Mouse (Mus musculus): ENCODE measurements at regions not wholly inside any gene's neighbourhood (a gene's known extent, or its start where the extent isn't known, plus 50 kb on each side); places are given as distances from the start of the nearest gene placed in this dataset.

- H3K4me1 ChIP-seq (ENCODE audit: control insufficient read depth, insufficient read depth, low read length) = no peaks in the 10 kb centered on the region
- no peak overlapping the region for H3K4me3 ChIP-seq (ENCODE audit: low read length)
- H3K9ac ChIP-seq (ENCODE audit: low read length) = no peak overlapping the region
- H3K27me3 ChIP-seq (ENCODE audit: control insufficient read depth, insufficient read depth, low read length) = no peaks in the 10 kb centered on the region
- no peak overlapping the region for H3K27ac ChIP-seq (ENCODE audit: low read length)
- H3K36me3 ChIP-seq (ENCODE audit: control insufficient read depth, insufficient read depth) = no peaks in the 10 kb centered on the region
- 38% methylated on average over 9 of the region's 9 CpGs for WGBS
- H3K4me2 ChIP-seq (ENCODE audit: low read depth, low read length) = no peak overlapping the region
- no peaks in the 10 kb centered on the region for H3K9me3 ChIP-seq (replicated peaks; ENCODE audit: control insufficient read depth, low read length)
- no peak for ATAC-seq (replicated peaks; ENCODE audit: extremely low read depth, insufficient read depth, low FRiP score)
These were observed 144.9 kb upstream of the Dab2 start for GRCm38 (mm10) chr15:6154706-6155105.

- H3K9ac ChIP-seq (ENCODE audit: low read length) = no peak overlapping the region
- no peaks in the 10 kb centered on the region for H3K9me3 ChIP-seq (replicated peaks; ENCODE audit: control insufficient read depth, low read length)
- no peak overlapping the region for H3K4me2 ChIP-seq (ENCODE audit: low read depth, low read length)
- H3K36me3 ChIP-seq (ENCODE audit: control insufficient read depth, insufficient read depth) = no peaks in the 10 kb centered on the region
- H3K27me3 ChIP-seq (ENCODE audit: control insufficient read depth, insufficient read depth, low read length) = no peaks in the 10 kb centered on the region
- ATAC-seq (replicated peaks; ENCODE audit: extremely low read depth, insufficient read depth, low FRiP score) = no peak
- H3K4me3 ChIP-seq (ENCODE audit: low read length) = no peak overlapping the region
- H3K4me1 ChIP-seq (ENCODE audit: control insufficient read depth, insufficient read depth, low read length) = no peaks in the 10 kb centered on the region
- no peak overlapping the region for H3K27ac ChIP-seq (ENCODE audit: low read length)
- WGBS = 86% methylated on average over 1 of the region's 1 CpGs
These were observed 119.3 kb upstream of the Dab2 start for GRCm38 (mm10) chr15:6180261-6180660.

GRCm38 (mm10) chr15:6183627-6184026 lies 116.0 kb upstream of the Dab2 start:
- Histone ChIP-seq H3K4me2 (ENCODE audit: low read depth, low read length) (no peak overlapping the region), H3K4me1 (ENCODE audit: control insufficient read depth, insufficient read depth, low read length) (no peaks in the 10 kb centered on the region), H3K27ac (ENCODE audit: low read length) (no peak overlapping the region), H3K36me3 (ENCODE audit: control insufficient read depth, insufficient read depth) (no peaks in the 10 kb centered on the region), H3K27me3 (ENCODE audit: control insufficient read depth, insufficient read depth, low read length) (no peaks in the 10 kb centered on the region), H3K4me3 (ENCODE audit: low read length) (no peak overlapping the region), H3K9me3 (replicated peaks; ENCODE audit: control insufficient read depth, low read length) (no peaks in the 10 kb centered on the region), H3K9ac (ENCODE audit: low read length) (no peak overlapping the region)
- ATAC-seq (replicated peaks; ENCODE audit: extremely low read depth, insufficient read depth, low FRiP score) = no peak
- WGBS = 67% methylated on average over 3 of the region's 3 CpGs

GRCm38 (mm10) chr15:6191845-6192244 lies 107.7 kb upstream of the Dab2 start:
- no peaks in the 10 kb centered on the region for H3K4me1 ChIP-seq (ENCODE audit: control insufficient read depth, insufficient read depth, low read length)
- no peak overlapping the region for H3K4me3 ChIP-seq (ENCODE audit: low read length)
- no peaks in the 10 kb centered on the region for H3K36me3 ChIP-seq (ENCODE audit: control insufficient read depth, insufficient read depth)
- H3K27ac ChIP-seq (ENCODE audit: low read length) = no peak overlapping the region
- H3K4me2 ChIP-seq (ENCODE audit: low read depth, low read length) = no peak overlapping the region
- H3K9me3 ChIP-seq (replicated peaks; ENCODE audit: control insufficient read depth, low read length) = no peaks in the 10 kb centered on the region
- ATAC-seq (replicated peaks; ENCODE audit: extremely low read depth, insufficient read depth, low FRiP score) = no peak
- H3K27me3 ChIP-seq (ENCODE audit: control insufficient read depth, insufficient read depth, low read length) = no peaks in the 10 kb centered on the region
- H3K9ac ChIP-seq (ENCODE audit: low read length) = no peak overlapping the region

- no peaks in the 10 kb centered on the region for H3K9me3 ChIP-seq (replicated peaks; ENCODE audit: control insufficient read depth, low read length)
- no peak for ATAC-seq (replicated peaks; ENCODE audit: extremely low read depth, insufficient read depth, low FRiP score)
- H3K36me3 ChIP-seq (ENCODE audit: control insufficient read depth, insufficient read depth) = no peaks in the 10 kb centered on the region
- no peaks in the 10 kb centered on the region for H3K27me3 ChIP-seq (ENCODE audit: control insufficient read depth, insufficient read depth, low read length)
- no peak overlapping the region for H3K4me2 ChIP-seq (ENCODE audit: low read depth, low read length)
- no peak overlapping the region for H3K27ac ChIP-seq (ENCODE audit: low read length)
- H3K4me1 ChIP-seq (ENCODE audit: control insufficient read depth, insufficient read depth, low read length) = no peaks in the 10 kb centered on the region
- H3K9ac ChIP-seq (ENCODE audit: low read length) = no peak overlapping the region
- H3K4me3 ChIP-seq (ENCODE audit: low read length) = no peak overlapping the region
- WGBS = 45% methylated on average over 2 of the region's 2 CpGs
These were observed 92.3 kb upstream of the Dab2 start for GRCm38 (mm10) chr15:6207239-6207638.

- H3K27me3 ChIP-seq (ENCODE audit: control insufficient read depth, insufficient read depth, low read length) = no peaks in the 10 kb centered on the region
- no peak for ATAC-seq (replicated peaks; ENCODE audit: extremely low read depth, insufficient read depth, low FRiP score)
- no peak overlapping the region for H3K4me2 ChIP-seq (ENCODE audit: low read depth, low read length)
- no peak overlapping the region for H3K27ac ChIP-seq (ENCODE audit: low read length)
- H3K4me3 ChIP-seq (ENCODE audit: low read length) = no peak overlapping the region
- no peak overlapping the region for H3K9ac ChIP-seq (ENCODE audit: low read length)
- H3K9me3 ChIP-seq (replicated peaks; ENCODE audit: control insufficient read depth, low read length) = no peaks in the 10 kb centered on the region
- H3K36me3 ChIP-seq (ENCODE audit: control insufficient read depth, insufficient read depth) = no peaks in the 10 kb centered on the region
- 14% methylated on average over 2 of the region's 2 CpGs for WGBS
- no peaks in the 10 kb centered on the region for H3K4me1 ChIP-seq (ENCODE audit: control insufficient read depth, insufficient read depth, low read length)
These were observed 90.3 kb upstream of the Dab2 start for GRCm38 (mm10) chr15:6209301-6209700.

- H3K27me3 ChIP-seq (ENCODE audit: control insufficient read depth, insufficient read depth, low read length) = no peaks in the 10 kb centered on the region; the same call in 1 of the 2 replicates
- H3K9ac ChIP-seq (ENCODE audit: low read length) = no peak overlapping the region
- H3K4me3 ChIP-seq (ENCODE audit: low read length) = no peak overlapping the region
- H3K36me3 ChIP-seq (ENCODE audit: control insufficient read depth, insufficient read depth) = no peaks in the 10 kb centered on the region
- H3K4me2 ChIP-seq (ENCODE audit: low read depth, low read length) = no peak overlapping the region
- no peaks in the 10 kb centered on the region for H3K4me1 ChIP-seq (ENCODE audit: control insufficient read depth, insufficient read depth, low read length)
- ATAC-seq (replicated peaks; ENCODE audit: extremely low read depth, insufficient read depth, low FRiP score) = no peak
- WGBS = 54% methylated on average over 3 of the region's 3 CpGs
- H3K9me3 ChIP-seq (replicated peaks; ENCODE audit: control insufficient read depth, low read length) = no peaks in the 10 kb centered on the region
- no peak overlapping the region for H3K27ac ChIP-seq (ENCODE audit: low read length)
These were observed 81.5 kb upstream of the Dab2 start for GRCm38 (mm10) chr15:6218087-6218486.

GRCm38 (mm10) chr15:6225227-6225626 lies 74.4 kb upstream of the Dab2 start:
- WGBS = 81% methylated on average over 1 of the region's 1 CpGs
- no peak for ATAC-seq (replicated peaks; ENCODE audit: extremely low read depth, insufficient read depth, low FRiP score)

GRCm38 (mm10) chr15:6230618-6231017 lies 69.0 kb upstream of the Dab2 start:
- Histone ChIP-seq H3K4me1 (ENCODE audit: control insufficient read depth, insufficient read depth, low read length) (peaks cover 9% of the 10 kb centered on the region), H3K27ac (ENCODE audit: low read length) (no peak overlapping the region), H3K4me2 (ENCODE audit: low read depth, low read length) (no peak overlapping the region), H3K9ac (ENCODE audit: low read length) (no peak overlapping the region), H3K36me3 (ENCODE audit: control insufficient read depth, insufficient read depth) (no peaks in the 10 kb centered on the region), H3K4me3 (ENCODE audit: low read length) (no peak overlapping the region), H3K27me3 (ENCODE audit: control insufficient read depth, insufficient read depth, low read length) (no peaks in the 10 kb centered on the region), H3K9me3 (replicated peaks; ENCODE audit: control insufficient read depth, low read length) (no peaks in the 10 kb centered on the region)
- WGBS = 66% methylated on average over 7 of the region's 7 CpGs
- 0 out of 2 replicates have a peak, but pooled peaks have one; percentile 14 for ATAC-seq (replicated peaks; ENCODE audit: extremely low read depth, insufficient read depth, low FRiP score)

More at GRCm38 (mm10) chr15:6225227-6225626, 74.4 kb upstream of the Dab2 start:
- H3K27ac ChIP-seq (ENCODE audit: low read length) = no peak overlapping the region
- no peak overlapping the region for H3K4me3 ChIP-seq (ENCODE audit: low read length)
- H3K9me3 ChIP-seq (replicated peaks; ENCODE audit: control insufficient read depth, low read length) = no peaks in the 10 kb centered on the region
- no peak overlapping the region for H3K9ac ChIP-seq (ENCODE audit: low read length)
- no peak overlapping the region for H3K4me2 ChIP-seq (ENCODE audit: low read depth, low read length)
- H3K27me3 ChIP-seq (ENCODE audit: control insufficient read depth, insufficient read depth, low read length) = no peaks in the 10 kb centered on the region; the same call in 1 of the 2 replicates
- H3K36me3 ChIP-seq (ENCODE audit: control insufficient read depth, insufficient read depth) = no peaks in the 10 kb centered on the region
- H3K4me1 ChIP-seq (ENCODE audit: control insufficient read depth, insufficient read depth, low read length) = no peaks in the 10 kb centered on the region
